Comparison of ENCODE assay signal across 9 mouse cellular contexts in genomic region chr4:150730061-150730812, GRCm38 (mm10).
DNase-seq lines count a peak whose midpoint lies in the region; ATAC-seq lines count a peak whose summit lies in the region.
"Had no signal": no experiment of that assay in that cellular context is flagged by ENCODE, and none has a peak within 500 bp of the region (broad histone marks: within the 10 kb centered on the region; RNA-seq: fewer than 3 reads in every experiment).

No protein-coding gene starts in this region.

- DNase-seq in lung, postnatal 25 days (ENCODE audit: low spot score) = no peak
- DNase-seq in heart, adult 11 months = peak; percentile 97
- peak; percentile 81 for DNase-seq in lung, postnatal 10 days
- DNase-seq in right cerebral cortex, postnatal 36 days (ENCODE audit: low spot score in 2 of 2) = peak; percentile 50
- DNase-seq in adrenal gland, adult 8-10 months = no peak
- no peak for DNase-seq in cerebellum, postnatal 4 days (ENCODE audit: low spot score in 2 of 2)

- no peaks in the 10 kb centered on the region for H3K36me3 ChIP-seq in lung, embryonic 15.5 days
- no peaks in the 10 kb centered on the region for H3K36me3 ChIP-seq in intestine, embryonic 15.5 days

- peak overlapping the region; percentile 89 for H3K27ac ChIP-seq in lung, embryonic 15.5 days
- H3K27ac ChIP-seq in intestine, embryonic 15.5 days = peak overlapping the region; percentile 34

- peak; percentile 64 for ATAC-seq in lung, embryonic 15.5 days (ENCODE audit: borderline replicate concordance, extremely low read depth, low FRiP score, low TSS enrichment)
- ATAC-seq in intestine, embryonic 15.5 days = peak; percentile 55; the same call in 1 of the 2 replicates
- ATAC-seq: Patski had no signal

- H3K4me1 ChIP-seq in lung, embryonic 15.5 days = peaks cover 35% of the 10 kb centered on the region
- H3K4me1 ChIP-seq in intestine, embryonic 15.5 days (replicated peaks) = no peaks in the 10 kb centered on the region; the same call in none of the 2 replicates

- no peak overlapping the region; the same call in 1 of the 2 replicates for H3K4me2 ChIP-seq in lung, embryonic 15.5 days
- H3K4me2 ChIP-seq in intestine, embryonic 15.5 days (replicated peaks) = no peak overlapping the region

- H3K4me3 ChIP-seq in lung, embryonic 15.5 days = no peak overlapping the region
- H3K4me3 ChIP-seq in intestine, embryonic 15.5 days (replicated peaks) = no peak overlapping the region

- H3K27me3 ChIP-seq in lung, embryonic 15.5 days = no peaks in the 10 kb centered on the region
- H3K27me3 ChIP-seq in intestine, embryonic 15.5 days (replicated peaks) = no peaks in the 10 kb centered on the region
- H3K27me3 ChIP-seq: Patski had no signal

- WGBS in lung, embryonic 15.5 days = 4% methylated on average over 12 of the region's 12 CpGs
- 12% methylated on average over 12 of the region's 12 CpGs for WGBS in intestine, embryonic 15.5 days

- H3K9me3 ChIP-seq in lung, embryonic 15.5 days = no peaks in the 10 kb centered on the region
- H3K9me3 ChIP-seq in intestine, embryonic 15.5 days = no peaks in the 10 kb centered on the region

- H3K9ac ChIP-seq in lung, embryonic 15.5 days = no peak overlapping the region
- no peak overlapping the region for H3K9ac ChIP-seq in intestine, embryonic 15.5 days

Comparison
In these comparisons a context has a peak if more than half of its experiments do, and no peak if none do; other contexts are left out.
1. DNase-seq: peak in heart, adult 11 months (single experiment), lung, postnatal 10 days (single experiment) and right cerebral cortex, postnatal 36 days (2 of 2); none in lung, postnatal 25 days (single experiment), adrenal gland, adult 8-10 months (single experiment) and cerebellum, postnatal 4 days (0 of 2).